Mouse (Mus musculus) left cerebral cortex, adult 18-20 months (tissue): ENCODE measurements at regions not wholly inside any gene's neighbourhood (a gene's known extent, or its start where the extent isn't known, plus 50 kb on each side); places are given as distances from the start of the nearest gene placed in this dataset.

Experiments used
- DNase-seq, 2 experiments: peaks; one replicate each; pipeline ENCODE4 v3.0.0; 2021 to 2022; ENCODE audit warnings: low spot score in 2 of 2, mixed read lengths in 1 of 2

GRCm38 (mm10) chr9:112992937-112993336, 715.1 kb downstream of the Pdcd6ip start:
- no peak for DNase-seq

- peak in 1 of 2 experiments; percentile 17 for DNase-seq
Observed at GRCm38 (mm10) chr9:112983353-112983752, 724.7 kb downstream of the Pdcd6ip start.

DNA sequence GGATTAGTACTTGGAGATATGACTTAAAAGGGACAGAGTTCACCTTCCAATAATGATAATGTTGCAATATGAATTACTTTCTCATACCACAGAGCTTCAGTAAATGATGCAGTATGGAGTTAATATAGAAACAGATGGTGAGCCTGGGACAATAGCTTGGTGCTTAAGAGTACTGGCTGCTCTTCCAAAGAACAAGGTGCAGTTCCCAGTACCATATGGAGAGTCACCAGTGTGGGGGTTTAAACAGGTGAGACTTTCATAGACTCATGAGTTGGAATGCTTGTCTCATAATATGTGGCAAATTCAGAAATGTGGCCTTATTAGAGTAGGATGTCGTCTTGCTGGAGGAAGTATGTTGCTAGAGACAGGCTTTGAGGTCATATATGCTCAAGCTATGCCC, 715.8 kb upstream of the Arpp21 start:
- no peak for DNase-seq

GRCm38 (mm10) chr9:112950056-112950455, 714.3 kb upstream of the Arpp21 start:
- no peak for DNase-seq

DNA sequence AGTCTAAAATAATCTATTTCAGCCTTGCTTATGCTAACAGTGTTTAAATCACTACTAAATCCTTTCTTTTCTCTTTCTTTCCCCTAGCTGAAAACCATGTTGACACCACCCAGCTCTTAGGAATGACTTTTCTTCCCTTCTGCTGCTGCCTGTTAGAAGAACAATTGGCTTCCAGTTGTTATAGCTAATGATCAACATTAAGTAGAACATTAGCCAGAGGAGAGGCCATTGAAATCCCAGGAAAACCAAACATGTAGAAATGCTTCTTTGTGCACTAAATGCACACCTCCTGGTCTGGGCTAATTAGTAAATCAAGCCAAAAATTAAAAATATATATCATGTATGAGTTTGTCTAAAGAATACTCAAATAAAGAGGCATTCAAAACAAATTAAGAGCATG, 703.0 kb upstream of the Arpp21 start:
- DNase-seq: no peak

- peak; percentile 73 to 74 for DNase-seq
Observed at GRCm38 (mm10) chr9:112909311-112910101, 673.8 kb upstream of the Arpp21 start.

- DNase-seq: peak; percentile 25 to 26
Observed at GRCm38 (mm10) chr9:112905955-112906354, 670.2 kb upstream of the Arpp21 start.

- peak; percentile 14 to 46 for DNase-seq
Observed at GRCm38 (mm10) chr9:112864921-112865320, 629.2 kb upstream of the Arpp21 start.

DNA sequence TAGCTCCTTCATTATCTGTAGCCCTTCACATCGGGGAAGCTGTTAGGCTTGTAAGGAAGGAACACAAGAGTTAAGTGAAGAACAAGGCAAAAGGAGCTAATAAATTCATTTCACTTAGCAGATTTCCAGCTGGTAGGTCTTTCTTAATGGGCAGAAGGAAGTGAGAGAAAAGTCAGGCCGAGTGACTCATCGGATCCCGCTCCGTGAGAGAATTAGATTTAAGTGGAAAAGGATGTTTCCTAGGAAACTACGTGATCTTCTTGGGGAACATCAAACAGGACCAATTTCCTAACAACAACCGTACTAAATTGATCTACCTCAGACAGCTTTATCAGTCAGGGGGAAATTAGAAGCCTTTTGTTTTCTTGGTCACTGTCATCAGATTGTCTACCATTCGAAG, 625.4 kb upstream of the Arpp21 start:
- peak in 1 of 2 experiments; percentile 7 for DNase-seq

DNA sequence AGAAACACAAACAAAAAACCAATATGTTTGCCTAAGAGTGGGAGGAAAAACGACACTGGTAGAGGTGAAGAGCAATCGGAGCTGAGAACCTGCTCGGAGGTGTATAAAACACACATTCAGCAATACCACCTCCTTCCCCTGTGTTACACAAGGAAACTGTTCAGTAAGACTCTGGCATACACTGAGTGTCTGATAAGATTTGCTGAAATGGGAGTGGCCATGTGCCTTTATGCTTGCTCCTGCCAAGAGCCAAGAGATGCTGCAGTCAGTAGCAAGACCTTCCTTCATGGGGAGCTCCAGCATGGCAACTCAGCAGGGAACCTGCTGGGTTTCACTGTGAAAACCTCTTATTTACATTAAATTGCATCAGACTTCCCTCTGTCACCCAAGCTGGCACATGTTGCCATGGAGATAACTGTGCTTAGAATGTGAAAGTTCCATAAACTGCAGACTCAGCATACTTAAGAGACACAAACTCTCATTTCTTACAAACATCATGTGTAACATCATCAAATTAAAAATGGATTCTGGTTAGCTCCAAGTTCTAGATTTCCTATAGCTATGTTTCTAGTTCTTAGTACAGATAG, 624.7 kb upstream of the Arpp21 start:
- DNase-seq: peak in 1 of 2 experiments; percentile 9

- DNase-seq: no peak
Observed at GRCm38 (mm10) chr9:112841473-112841872, 605.7 kb upstream of the Arpp21 start.

GRCm38 (mm10) chr9:112839071-112839793, 603.5 kb upstream of the Arpp21 start:
- DNase-seq: peak in 1 of 2 experiments; percentile 36

GRCm38 (mm10) chr9:112837563-112837962, 601.8 kb upstream of the Arpp21 start:
- DNase-seq: no peak

GRCm38 (mm10) chr9:112834441-112835245, 598.9 kb upstream of the Arpp21 start:
- peak in 1 of 2 experiments; percentile 13 for DNase-seq

GRCm38 (mm10) chr9:112831102-112831501, 595.4 kb upstream of the Arpp21 start:
- peak; percentile 36 to 55 for DNase-seq

- no peak for DNase-seq
Observed at GRCm38 (mm10) chr9:112828602-112829001, 592.9 kb upstream of the Arpp21 start.

GRCm38 (mm10) chr9:112826592-112826991, 590.9 kb upstream of the Arpp21 start:
- no peak for DNase-seq

DNA sequence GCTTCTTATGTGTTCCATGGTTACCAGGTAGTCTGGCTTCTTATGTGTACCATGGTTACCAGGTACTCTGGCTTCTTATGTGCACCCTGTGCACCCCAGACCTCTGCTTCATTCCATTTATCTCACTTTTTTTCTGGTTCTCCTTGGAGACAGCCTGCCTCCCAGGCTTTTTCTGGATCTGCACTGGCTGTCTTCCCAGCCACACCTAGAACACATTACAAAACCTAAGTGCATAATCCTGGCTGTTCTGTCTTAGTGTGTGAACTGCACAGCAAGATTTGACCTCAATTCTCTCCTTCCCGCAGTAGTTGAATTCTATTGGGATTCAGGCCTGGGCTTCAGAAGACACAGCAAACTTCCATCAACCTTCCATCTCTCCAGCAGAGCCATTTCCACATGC, 586.2 kb upstream of the Arpp21 start:
- DNase-seq: peak in 1 of 2 experiments; percentile 29

DNA sequence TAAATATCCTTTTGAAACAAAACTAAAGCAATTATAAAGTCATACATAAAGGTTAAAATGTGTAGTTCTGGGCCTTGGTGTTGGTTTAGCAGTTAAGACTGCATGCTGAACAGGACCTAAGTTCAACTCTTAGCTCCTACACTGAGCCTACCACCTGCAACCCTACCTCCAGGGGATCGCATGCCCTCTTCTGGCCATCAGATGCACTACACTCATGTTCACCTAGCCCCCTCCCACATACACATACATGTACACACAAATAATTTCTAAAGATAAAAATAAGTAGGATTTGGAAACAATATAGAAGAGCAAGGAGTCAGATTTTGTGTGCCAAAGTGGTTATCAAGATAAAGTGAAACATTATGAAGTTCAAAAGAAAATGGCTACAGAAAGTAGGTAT, 576.2 kb upstream of the Arpp21 start:
- no peak for DNase-seq

- no peak for DNase-seq
Observed at GRCm38 (mm10) chr9:112799583-112800220, 564.0 kb upstream of the Arpp21 start.

DNA sequence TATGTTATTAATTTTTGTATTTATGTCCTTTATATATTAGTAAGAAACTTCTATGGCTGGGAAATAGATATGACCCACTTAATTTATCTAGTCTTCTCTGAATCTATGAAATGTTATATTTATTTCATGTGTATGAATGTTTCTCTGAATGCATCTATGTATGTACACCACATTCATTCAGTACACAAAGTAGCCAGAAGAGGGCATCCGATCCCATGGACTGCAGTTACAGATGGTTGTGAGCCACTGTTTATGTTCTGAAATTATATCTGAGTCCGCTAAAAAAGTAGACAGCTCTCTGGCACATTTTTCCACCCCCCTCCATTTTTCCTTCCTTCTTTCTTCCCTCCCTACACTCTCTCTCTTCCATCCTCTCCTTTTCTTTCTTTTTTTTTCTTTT, 557.8 kb upstream of the Arpp21 start:
- no peak for DNase-seq
